Mouse (Mus musculus) ES-E14 (cell line): ENCODE measurements around the gene Mlxipl. TPM values are rescaled to one million over a fixed set of nuclear protein-coding genes. Genes with fewer than 3 reads are reported as not detected.

ENCODE experiments used
- DNase-seq: peaks from one replicate; pipeline ENCODE4 v3.0.0-alpha.2; 2013; ENCODE audit warnings: low read depth, low spot score
- H3K27ac ChIP-seq: 2 replicates; pipeline ENCODE4 v1.5.1; 2012; ENCODE audit warnings: low read depth, mild to moderate bottlenecking, low read length, moderate library complexity, mixed read lengths; ENCODE audit not compliant: poor library complexity, insufficient read depth, severe bottlenecking
- H3K36me3 ChIP-seq: 2 replicates; pipeline ENCODE4 v1.6.1; 2012; ENCODE audit warnings: mild to moderate bottlenecking, low read length, moderate library complexity, mixed read lengths; ENCODE audit not compliant: control insufficient read depth, poor library complexity, insufficient read depth, severe bottlenecking
- H3K4me1 ChIP-seq, 2 experiments: fragments of 150-350 bp in 1 of 2; sonication (generic) in 1 of 2; 2 replicates each; pipeline ENCODE4 v1.6.1; 2012; ENCODE audit warnings: low read length in 2 of 2, mild to moderate bottlenecking in 1 of 2, mixed read lengths in 1 of 2; ENCODE audit not compliant: control insufficient read depth in 2 of 2, insufficient read depth in 2 of 2, poor library complexity in 1 of 2
- H3K4me3 ChIP-seq, 2 experiments: fragments of 150-350 bp in 1 of 2; sonication (generic) in 1 of 2; 2 replicates each; pipeline ENCODE4 v1.5.1; 2012; ENCODE audit warnings: low read length in 2 of 2, low read depth in 1 of 2, mild to moderate bottlenecking in 1 of 2, mixed read lengths in 1 of 2; ENCODE audit not compliant: insufficient read depth in 1 of 2, poor library complexity in 1 of 2, severe bottlenecking in 1 of 2
- H3K9ac ChIP-seq: 2 replicates; pipeline ENCODE4 v1.6.1; 2012; ENCODE audit warnings: low read depth, mild to moderate bottlenecking, low read length, mixed read lengths; ENCODE audit not compliant: poor library complexity, insufficient read depth, severe bottlenecking
- H3K9me3 ChIP-seq: fragments of 150-350 bp; sonication (generic); 2 replicates; pipeline ENCODE4 v1.6.1; 2012; ENCODE audit warnings: low read depth, mild to moderate bottlenecking, low read length; ENCODE audit not compliant: control insufficient read depth, insufficient read depth
- CHD2 ChIP-seq: IDR thresholded peaks from 2 replicates; pipeline ENCODE4 v1.6.1; 2014; ENCODE audit warnings: mild to moderate bottlenecking, low read depth, low read length, inconsistent platforms
- HCFC1 ChIP-seq: IDR thresholded peaks from 2 replicates; pipeline ENCODE4 v1.6.1; 2012; ENCODE audit warnings: low read length, inconsistent platforms, borderline replicate concordance; ENCODE audit not compliant: insufficient read depth
- MAFK ChIP-seq: IDR thresholded peaks from 2 replicates; pipeline ENCODE4 v1.6.1; 2014; ENCODE audit warnings: mild to moderate bottlenecking, low read depth, low read length, inconsistent platforms; ENCODE audit not compliant: insufficient read depth
- ZC3H11A ChIP-seq: IDR thresholded peaks from 2 replicates; pipeline ENCODE4 v1.6.1; 2012; ENCODE audit warnings: low read depth, mild to moderate bottlenecking, inconsistent platforms, low read length, borderline replicate concordance
- ZNF384 ChIP-seq: IDR thresholded peaks from 2 replicates; pipeline ENCODE4 v1.6.1; 2012; ENCODE audit warnings: low read depth, low read length, inconsistent platforms
- in situ Hi-C, 2 experiments: fragments of 600-800 bp; cut with MboI; formaldehyde crosslinking; loops; one replicate each; pipeline ENCODE4 v1.15.1; 2025; ENCODE audit warnings: low sequenced_read_pairs in 2 of 2, inconsistent platforms in 1 of 2; ENCODE audit not compliant: unreplicated experiment in 2 of 2
- total RNA-seq: library from RNA; depleted of rRNA; stranded (reverse); fragments of 300-350 nt; gene quantifications from 2 replicates; pipeline ENCODE4 v1.2.3, GENCODE M21; 2012

Gene Mlxipl
- total RNA-seq, 1 experiment = 7.6 TPM

DNA sequence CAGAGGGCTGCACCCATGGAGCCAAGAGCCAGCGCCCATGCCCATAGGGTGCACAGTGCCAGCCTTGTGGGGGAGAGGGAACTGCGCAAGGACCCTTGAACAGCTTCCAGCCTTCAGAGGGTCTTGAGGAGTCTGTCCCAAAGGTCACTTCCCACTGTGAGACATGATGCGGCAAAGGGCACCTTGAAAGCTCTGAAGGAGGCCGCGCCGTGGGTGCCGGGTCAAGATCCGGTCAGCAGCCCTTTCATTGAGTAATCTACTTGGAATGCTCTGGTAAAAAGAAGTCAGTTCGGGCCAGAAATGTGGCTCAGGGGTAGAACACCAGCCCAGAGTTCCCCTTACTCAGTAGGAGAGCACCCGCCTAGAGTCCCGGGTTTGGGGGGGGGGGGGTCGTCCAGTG is 24.1 kb downstream of the Mlxipl start:
- Histone ChIP-seq H3K4me1 (peaks cover 0 to 13% of the 10 kb centered on the region in 2 experiments; a peak in 3 of 4 replicates), H3K36me3 (no peaks in the 10 kb centered on the region), H3K27ac (no peak overlapping the region), H3K9ac (no peak overlapping the region), H3K9me3 (no peaks in the 10 kb centered on the region), H3K4me3 (no peak overlapping the region)
- no peak for DNase-seq
- in situ Hi-C loops = no loop called here
- no peak for TF ChIP-seq ZC3H11A
- no peak for TF ChIP-seq HCFC1
- no peak for TF ChIP-seq CHD2
- TF ChIP-seq ZNF384 = no peak
- no peak for TF ChIP-seq MAFK

DNA sequence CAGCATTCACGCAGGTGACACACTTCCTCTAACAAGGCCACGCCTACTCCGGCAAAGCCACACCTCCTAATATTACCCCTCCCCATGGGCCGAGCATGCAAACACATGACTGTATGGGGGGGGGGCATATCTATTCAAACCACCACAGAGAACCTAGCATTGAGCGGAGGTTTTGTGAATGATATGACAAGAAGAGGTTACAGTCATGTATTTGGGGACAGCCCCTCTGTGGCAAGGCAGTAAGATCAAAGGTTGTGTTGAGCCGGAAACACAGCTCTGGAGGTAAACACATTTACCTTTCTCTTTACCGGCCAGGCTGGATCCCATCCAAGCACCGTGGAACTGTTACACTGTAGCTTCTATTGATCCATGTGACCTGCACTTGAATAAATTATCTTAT is 25.6 kb downstream of the Mlxipl start:
- Histone ChIP-seq H3K36me3 (no peaks in the 10 kb centered on the region), H3K4me3 (no peak overlapping the region), H3K4me1 (peaks cover 0 to 9% of the 10 kb centered on the region in 2 experiments; a peak in 3 of 4 replicates), H3K27ac (no peak overlapping the region), H3K9me3 (no peaks in the 10 kb centered on the region), H3K9ac (no peak overlapping the region)
- TF ChIP-seq ZC3H11A (no peak), HCFC1 (no peak), ZNF384 (no peak), CHD2 (no peak), MAFK (no peak)
- in situ Hi-C loops = no loop called here
- DNase-seq = no peak

GRCm38 (mm10) chr5:135118589-135119081 is 28.9 kb downstream of the Mlxipl start:
- TF ChIP-seq ZC3H11A = peak; percentile 18; the same call in 1 of the 2 replicates
- no peak for TF ChIP-seq HCFC1
- DNase-seq = no peak
- no peak overlapping the region for H3K9ac ChIP-seq
- H3K27ac ChIP-seq = no peak overlapping the region
- in situ Hi-C loops = no loop called here
- peaks cover 0 to 12% of the 10 kb centered on the region in 2 experiments; a peak in 3 of 4 replicates for H3K4me1 ChIP-seq
- no peaks in the 10 kb centered on the region for H3K9me3 ChIP-seq
- no peaks in the 10 kb centered on the region for H3K36me3 ChIP-seq
- no peak overlapping the region for H3K4me3 ChIP-seq

DNA sequence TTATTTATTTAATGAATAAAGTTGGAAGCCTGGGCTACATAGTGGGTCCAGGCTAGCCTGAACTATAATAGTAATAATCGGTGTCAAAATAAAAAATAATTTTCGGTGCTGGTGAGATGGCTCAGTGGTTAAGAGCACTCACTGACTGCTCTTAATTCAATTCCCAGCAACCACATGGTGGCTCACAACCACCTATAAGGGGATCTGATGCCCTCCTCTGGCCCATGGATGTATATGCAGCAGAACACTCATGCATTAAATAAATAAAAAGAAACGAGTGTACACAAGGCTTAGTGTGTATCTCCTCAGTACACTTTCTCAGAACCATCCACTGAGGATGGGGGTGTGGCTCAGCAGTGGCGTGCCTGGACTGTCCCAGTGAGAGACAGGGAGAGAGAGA is 31.1 kb downstream of the Mlxipl start:
- in situ Hi-C loops = no loop called here
- Histone ChIP-seq H3K27ac (no peak overlapping the region), H3K9ac (no peak overlapping the region), H3K4me3 (no peak overlapping the region), H3K36me3 (no peaks in the 10 kb centered on the region), H3K9me3 (no peaks in the 10 kb centered on the region), H3K4me1 (peaks cover 0 to 10% of the 10 kb centered on the region in 2 experiments; a peak in 3 of 4 replicates)
- no peak for DNase-seq
- no peak for TF ChIP-seq MAFK
- TF ChIP-seq ZNF384 = no peak
- no peak for TF ChIP-seq ZC3H11A
- no peak for TF ChIP-seq HCFC1
- TF ChIP-seq CHD2 = no peak

- no peak for TF ChIP-seq MAFK
- TF ChIP-seq CHD2 = peak; percentile 33; the same call in 1 of the 2 replicates
- in situ Hi-C loops = no loop called here
- Histone ChIP-seq H3K27ac (no peak overlapping the region), H3K36me3 (no peaks in the 10 kb centered on the region), H3K4me3 (no peak overlapping the region), H3K9ac (no peak overlapping the region), H3K9me3 (no peaks in the 10 kb centered on the region), H3K4me1 (peaks cover 0 to 4% of the 10 kb centered on the region in 2 experiments; a peak in 1 of 4 replicates)
- DNase-seq = no peak
These were observed 36.4 kb downstream of the Mlxipl start for GRCm38 (mm10) chr5:135126121-135126520.
